Mouse (Mus musculus) forelimb bud, embryonic 11.5 days (tissue): ENCODE measurements around the gene Hesx1.
"Not testable (repeated sequence)": the region's sequence is repeated elsewhere in the genome, so short reads cannot be mapped to it uniquely, and the experiment has no call there.

Source experiments
- DNase-seq: peaks from one replicate; pipeline ENCODE4 v3.0.0-alpha.2; 2012; ENCODE audit warnings: low read depth, low spot score

The Hesx1 gene

GRCm38 (mm10) chr14:26994211-26994741 is at the start of gene Hesx1:
TSS of gene Hesx1 (plus strand) at chr14:26994416.
- DNase-seq: peak; percentile 50

GRCm38 (mm10) chr14:26956139-26956538 is 38.1 kb upstream of the Hesx1 start:
- not testable (repeated sequence) for DNase-seq

DNA sequence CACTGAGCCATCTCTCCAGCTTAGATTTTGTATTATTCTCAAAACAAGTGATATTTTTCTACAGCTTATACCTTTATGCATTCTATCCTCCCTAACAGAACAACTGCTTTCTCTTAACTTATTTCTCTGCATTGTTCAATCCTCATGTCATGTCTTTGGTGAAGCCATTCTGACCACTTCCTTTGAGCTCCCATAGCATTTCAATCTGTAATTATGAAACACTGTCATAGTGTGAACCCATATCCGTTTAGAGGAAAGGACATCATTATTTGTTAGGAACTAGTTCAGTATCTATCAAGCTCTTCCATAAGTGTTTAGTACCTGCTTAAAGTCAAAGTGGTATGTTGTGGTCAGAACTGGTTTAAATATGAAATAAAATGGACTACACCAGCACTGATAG is 33.7 kb upstream of the Hesx1 start:
- DNase-seq: no peak

DNA sequence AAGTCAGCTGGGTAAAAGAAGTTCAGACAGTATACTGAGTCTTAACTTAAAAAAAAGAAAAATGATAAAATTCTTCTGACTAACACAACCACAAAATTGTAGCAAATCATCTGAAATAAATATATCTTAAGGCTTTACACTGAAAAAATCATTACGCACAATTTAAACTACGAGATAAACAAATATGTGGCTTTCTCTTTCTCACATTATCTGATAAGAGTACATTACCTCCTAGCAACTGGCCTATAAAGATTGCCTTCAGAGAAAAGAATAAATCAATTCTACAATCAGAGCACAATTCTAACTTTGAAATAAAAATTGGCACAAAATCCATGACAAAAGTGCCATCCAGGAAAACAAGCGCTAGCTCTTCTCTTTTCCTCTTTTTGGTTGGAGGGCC is 25.1 kb upstream of the Hesx1 start:
- no peak for DNase-seq

- peak; percentile 57 for DNase-seq
Measured at GRCm38 (mm10) chr14:26969856-26970407, 24.3 kb upstream of the Hesx1 start.

DNA sequence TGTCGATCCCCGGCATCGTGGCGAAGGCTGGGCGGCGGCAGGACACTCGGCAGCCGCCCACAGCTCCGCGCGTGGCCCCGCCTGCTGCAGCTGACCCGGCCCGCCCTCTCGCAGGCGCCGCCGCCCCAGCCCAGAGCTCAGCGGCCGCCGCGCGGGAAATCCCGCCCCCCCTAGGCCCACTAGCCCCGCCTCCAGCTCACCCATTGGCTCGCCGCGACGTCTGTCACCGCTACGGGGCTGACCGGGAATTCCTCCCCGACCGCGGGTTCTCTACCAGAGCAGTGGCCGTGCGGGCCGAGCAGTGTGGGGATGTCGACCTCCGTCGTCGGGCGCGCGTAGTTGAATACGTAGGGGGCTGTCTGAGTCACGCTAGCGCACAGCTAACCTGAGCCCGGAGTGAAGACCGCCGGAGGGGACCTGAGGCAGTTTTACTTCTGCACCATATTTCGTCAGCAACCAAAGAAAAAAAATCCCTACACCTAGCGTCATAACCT is 23.7 kb upstream of the Hesx1 start:
- DNase-seq: peak; percentile 94

- DNase-seq: no peak
Measured at GRCm38 (mm10) chr14:26971106-26971789, 23.0 kb upstream of the Hesx1 start, which contains the start of gene Appl1. TSS of gene Appl1 (minus strand) at chr14:26971232.

DNA sequence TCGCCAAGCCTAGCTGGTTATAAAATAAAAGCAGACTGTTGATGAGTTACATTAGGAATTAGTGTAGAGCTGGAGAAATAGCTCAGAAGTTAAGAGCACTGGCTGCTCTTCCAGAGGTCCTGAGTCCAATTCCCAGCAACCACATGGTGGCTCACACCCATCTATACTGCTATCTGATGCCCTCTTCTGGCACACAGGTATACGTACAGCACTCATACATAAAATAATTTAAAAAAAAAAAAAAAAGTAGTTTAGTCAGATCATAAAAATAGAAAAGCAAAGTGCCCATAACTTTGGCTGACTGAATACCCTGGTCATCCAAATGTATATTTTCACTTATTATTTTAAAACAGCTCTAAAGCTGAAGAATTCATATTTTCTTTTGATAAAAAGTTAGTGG is 21.1 kb upstream of the Hesx1 start:
- no peak for DNase-seq

DNA sequence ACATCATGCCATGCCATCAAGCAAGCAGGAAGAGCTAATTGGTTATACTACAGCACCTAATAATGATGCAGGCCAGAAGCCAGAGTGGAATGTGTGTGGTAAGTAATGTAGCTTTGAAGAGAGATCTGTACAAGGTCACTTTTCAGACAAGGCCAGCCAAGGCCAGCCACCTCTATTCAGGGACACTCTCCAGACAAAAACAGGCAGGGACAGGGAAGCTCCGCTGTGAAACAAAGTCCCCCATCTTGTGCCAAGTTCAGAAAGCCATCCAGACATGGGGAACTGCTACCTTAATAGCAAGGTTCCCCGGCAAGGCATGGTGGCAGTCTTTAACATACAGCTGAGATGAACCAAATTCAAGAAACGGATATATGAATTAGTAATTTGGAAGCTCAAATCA is 18.7 kb upstream of the Hesx1 start:
- no peak for DNase-seq

DNA sequence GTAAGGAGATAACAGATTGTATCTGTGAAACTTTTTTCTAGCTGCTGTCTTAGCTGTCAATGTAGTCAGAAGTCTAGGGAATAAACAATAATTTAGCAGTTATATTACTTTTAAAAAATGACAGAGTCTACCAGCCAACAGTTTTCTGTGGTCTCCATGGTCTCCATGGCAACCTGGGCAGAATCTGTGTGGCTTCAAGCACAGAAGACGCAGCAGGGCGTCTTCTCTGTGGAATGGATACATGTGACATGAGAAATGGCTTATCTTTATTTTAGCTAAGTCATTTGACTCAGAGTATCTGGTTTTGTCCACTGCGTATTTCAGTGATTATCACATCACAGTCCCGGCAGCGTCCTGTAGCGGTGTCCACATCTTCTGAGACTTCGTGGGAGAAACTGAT is 18.0 kb upstream of the Hesx1 start:
- no peak for DNase-seq

- DNase-seq: no peak
Measured at GRCm38 (mm10) chr14:26977500-26977899, 16.7 kb upstream of the Hesx1 start.

- no peak for DNase-seq
Measured at GRCm38 (mm10) chr14:26979808-26980207, 14.4 kb upstream of the Hesx1 start.

- DNase-seq: no peak
Measured at GRCm38 (mm10) chr14:26981021-26981420, 13.2 kb upstream of the Hesx1 start.

- DNase-seq: no peak
Measured at GRCm38 (mm10) chr14:26981494-26982149, 12.6 kb upstream of the Hesx1 start.

GRCm38 (mm10) chr14:26982150-26982530 is 12.1 kb upstream of the Hesx1 start:
- DNase-seq: no peak

- DNase-seq: no peak
Measured at GRCm38 (mm10) chr14:26988694-26989093, 5.5 kb upstream of the Hesx1 start.

- DNase-seq: peak; percentile 61
Measured at GRCm38 (mm10) chr14:26991622-26992021, 2.6 kb upstream of the Hesx1 start.

DNA sequence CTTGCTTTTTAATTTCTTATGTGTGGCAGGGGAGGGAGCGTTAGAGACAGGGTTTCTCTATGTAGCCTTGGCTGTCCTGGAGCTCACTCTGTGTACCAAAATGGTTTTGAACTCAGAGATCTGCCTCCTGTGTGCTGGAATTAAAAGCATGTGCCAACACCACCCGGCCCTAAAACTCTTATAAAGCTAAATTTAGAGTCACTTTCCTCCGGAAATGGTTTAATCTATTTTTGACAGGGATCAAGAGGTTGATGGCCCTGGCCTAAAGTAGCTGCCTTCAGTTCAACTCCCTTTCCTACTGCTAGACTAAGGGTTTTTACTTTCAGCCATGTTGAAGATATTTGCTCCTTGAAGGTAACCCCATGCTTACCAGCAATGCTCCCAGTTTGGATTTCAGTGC is 789 bp upstream of the Hesx1 start:
- no peak for DNase-seq

GRCm38 (mm10) chr14:26996257-26996656 is 2.0 kb downstream of the Hesx1 start:
- DNase-seq: no peak

GRCm38 (mm10) chr14:27000386-27000785 is 6.2 kb downstream of the Hesx1 start:
- DNase-seq: peak; percentile 13

DNA sequence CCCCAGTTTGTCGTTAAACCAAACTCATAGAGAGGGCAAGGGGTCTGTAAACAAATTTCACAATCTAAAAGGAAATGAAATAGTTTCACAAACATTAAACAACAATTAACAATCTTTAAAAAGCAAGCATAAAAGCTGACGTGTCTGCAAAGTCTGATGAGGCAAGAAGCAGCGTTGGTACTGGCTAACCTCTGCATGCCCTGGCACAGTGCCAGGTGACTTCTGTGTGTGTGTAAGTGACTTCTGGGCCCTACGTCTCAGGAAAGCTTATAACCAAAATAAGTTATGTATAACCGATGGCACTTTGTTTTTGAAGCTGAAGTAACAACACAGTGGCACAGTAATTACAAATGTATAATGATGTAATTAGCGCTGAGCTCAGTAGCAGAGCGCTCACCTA is 10.7 kb downstream of the Hesx1 start:
- DNase-seq: peak; percentile 19

DNA sequence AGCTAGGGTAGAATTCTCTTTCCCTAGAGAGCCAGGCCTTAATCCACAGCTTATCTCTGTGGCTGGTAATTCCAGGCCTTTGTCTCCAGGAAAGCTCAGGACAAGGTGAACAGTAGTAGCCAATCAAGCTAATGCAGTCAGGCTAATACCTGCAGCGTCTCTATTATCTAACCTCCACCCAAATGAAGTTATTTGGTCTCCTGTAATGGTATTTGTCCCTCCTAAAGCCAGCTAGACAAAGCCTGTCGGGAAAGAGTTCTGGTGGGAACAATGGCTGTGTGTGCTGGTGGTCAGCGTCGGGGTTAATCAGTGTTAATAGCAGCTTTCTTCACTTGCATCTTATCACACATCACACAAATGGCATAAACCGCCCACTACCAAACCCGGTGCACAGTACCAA is 11.7 kb downstream of the Hesx1 start:
- no peak for DNase-seq

- DNase-seq: no peak
Measured at GRCm38 (mm10) chr14:27011561-27011960, 17.3 kb downstream of the Hesx1 start.
